Mouse (Mus musculus): ENCODE measurements at regions not wholly inside any gene's neighbourhood (a gene's known extent, or its start where the extent isn't known, plus 50 kb on each side); places are given as distances from the start of the nearest gene placed in this dataset.

GRCm38 (mm10) chr13:72576485-72576884 lies 52.1 kb upstream of the Irx2 start:
- Histone ChIP-seq H3K4me3 (no peak overlapping the region), H3K27ac (no peak overlapping the region)
- intact Hi-C loops (cut with DNase I), result no loop called here
- DNase-seq, result no peak
- no peak for TF ChIP-seq CTCF (IDR thresholded peaks at IDR 0.05)

GRCm38 (mm10) chr13:72578416-72578815 lies 50.2 kb upstream of the Irx2 start:
- no peak for DNase-seq
- intact Hi-C loops (cut with DNase I), result no loop called here
- no peak for TF ChIP-seq CTCF (IDR thresholded peaks at IDR 0.05)
- H3K4me3 ChIP-seq, result no peak overlapping the region
- H3K27ac ChIP-seq, result no peak overlapping the region

Measured in gastrocnemius, adult 2 months (tissue).